Mouse (Mus musculus) limb, embryonic 10.5 days (tissue): ENCODE measurements around the gene Mfrp. TPM values are rescaled to one million over a fixed set of nuclear protein-coding genes. Genes with fewer than 3 reads are reported as not detected.

Experiments
- DNase-seq: peaks from one replicate; pipeline ENCODE4 v3.0.0-alpha.2; 2017; ENCODE audit warnings: low spot score
- H3K27ac ChIP-seq: fragments of 300-500 bp; sonication (generic); 2 replicates; pipeline ENCODE4 v1.5.1; 2016; ENCODE audit warnings: mild to moderate bottlenecking
- H3K27me3 ChIP-seq: fragments of 300-500 bp; sonication (generic); 2 replicates; pipeline ENCODE4 v1.6.1; 2016; ENCODE audit warnings: low read depth, mild to moderate bottlenecking; ENCODE audit not compliant: poor library complexity, severe bottlenecking
- H3K36me3 ChIP-seq: fragments of 300-500 bp; sonication (generic); 2 replicates; pipeline ENCODE4 v1.6.1; 2016; ENCODE audit warnings: mild to moderate bottlenecking, moderate library complexity
- H3K4me1 ChIP-seq: fragments of 300-500 bp; sonication (generic); 2 replicates; pipeline ENCODE4 v1.6.1; 2016
- H3K4me3 ChIP-seq: fragments of 300-500 bp; sonication (generic); 2 replicates; pipeline ENCODE4 v1.5.1; 2016; ENCODE audit warnings: mild to moderate bottlenecking, moderate library complexity
- H3K9me3 ChIP-seq: fragments of 300-500 bp; sonication (generic); replicated peaks from 2 replicates; pipeline ENCODE4 v1.6.1; 2016; ENCODE audit warnings: mild to moderate bottlenecking
- WGBS: fragments of 180-500 bp; shearing (Covaris S2); methylation state at CpG from one replicate; pipeline ENCODE4 v1.1.7; 2016; 5-methylcytosine and 5-hydroxymethylcytosine counted together
- polyA plus RNA-seq: library from polyadenylated mRNA; unstranded; fragments of >200 nt; fragmentation: Nextera tagmentation; extraction: Ambion mirVana; gene quantifications from 2 replicates; pipeline ENCODE4 v1.2.1, GENCODE M21; 2016

The Mfrp gene
- polyA plus RNA-seq = 0.13 and 0.14 TPM in 2 replicates

DNA sequence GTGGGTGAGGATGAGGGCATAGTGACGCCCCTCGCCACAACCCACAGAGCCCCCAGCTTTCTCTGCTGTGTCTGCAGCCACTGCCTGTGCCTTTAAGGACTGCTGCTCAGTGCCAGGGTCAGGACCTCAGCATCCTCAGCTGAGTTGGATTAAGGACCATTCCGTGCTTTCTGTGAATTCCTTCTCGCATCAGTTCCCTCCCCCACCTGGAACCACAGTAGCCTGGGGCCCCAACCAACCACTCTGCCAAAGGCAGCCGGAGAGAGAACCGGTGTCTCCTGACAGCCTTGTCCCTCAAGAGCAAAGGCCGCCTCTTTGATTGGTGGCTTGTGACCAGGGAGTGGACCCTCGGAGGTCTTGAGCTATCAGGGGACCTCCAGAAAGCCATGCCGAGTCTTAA lies at the start of gene Mfrp:
Mfrp (plus strand) TSS at position 240 of the 400 bp plus-strand sequence.
- Histone ChIP-seq H3K36me3 (peaks cover 53% of the 10 kb centered on the region), H3K4me3 (no peak within 1 kb of the TSS), H3K27ac (peak within 1 kb of the TSS; percentile 26; the same call in 1 of the 2 replicates), H3K4me1 (peaks cover 24% of the 10 kb centered on the region), H3K9me3 (no peaks in the 10 kb centered on the region), H3K27me3 (no peaks in the 10 kb centered on the region)
- WGBS = 62% methylated on average over 9 of the region's 9 CpGs
- no peak for DNase-seq

DNA sequence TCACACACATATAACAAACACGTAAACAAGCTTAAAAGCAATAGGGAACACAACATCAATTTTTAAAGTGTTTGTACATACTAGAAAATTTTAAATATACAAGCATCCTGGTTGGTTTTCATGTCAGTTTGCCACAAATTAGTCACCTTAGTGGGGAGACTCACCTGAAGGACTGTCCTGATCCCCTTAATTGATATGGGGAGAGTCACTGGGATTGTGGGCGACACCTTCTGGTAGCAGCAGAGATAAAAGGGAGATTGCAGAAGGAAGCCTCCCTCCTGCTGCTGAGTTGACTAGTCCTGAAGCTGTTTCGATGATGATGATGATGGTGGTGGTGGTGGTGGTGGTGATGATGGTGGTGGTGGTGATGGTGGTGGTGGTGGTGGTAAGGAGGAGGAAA lies 48.7 kb upstream of the Mfrp start:
- H3K36me3 ChIP-seq = no peaks in the 10 kb centered on the region
- H3K4me3 ChIP-seq = no peak overlapping the region
- H3K4me1 ChIP-seq = no peaks in the 10 kb centered on the region
- WGBS = 60% methylated on average over 3 of the region's 3 CpGs
- DNase-seq = no peak
- H3K9me3 ChIP-seq = no peaks in the 10 kb centered on the region
- peaks cover 15% of the 10 kb centered on the region; the same call in 1 of the 2 replicates for H3K27me3 ChIP-seq
- no peak overlapping the region for H3K27ac ChIP-seq

DNA sequence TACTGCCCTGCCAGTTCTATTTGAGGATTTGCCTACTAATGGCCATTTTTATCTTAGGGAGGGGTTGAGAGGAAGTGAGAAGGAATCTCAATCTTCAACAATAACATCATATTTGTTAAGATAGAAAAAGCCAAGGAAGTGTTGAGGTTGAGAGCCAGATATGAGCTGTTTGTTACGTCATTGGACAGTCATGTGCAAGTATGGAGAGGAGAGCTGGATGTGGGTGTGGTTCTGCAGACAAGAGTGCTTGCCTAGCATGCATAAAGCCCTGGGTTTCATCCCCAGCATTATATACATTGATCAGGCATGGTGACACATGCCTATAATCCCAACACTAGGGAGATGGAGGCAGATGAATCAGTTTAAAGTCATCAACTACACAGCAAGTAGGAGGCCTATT lies 47.6 kb upstream of the Mfrp start:
- DNase-seq = no peak
- Histone ChIP-seq H3K4me1 (no peaks in the 10 kb centered on the region), H3K36me3 (no peaks in the 10 kb centered on the region), H3K9me3 (no peaks in the 10 kb centered on the region), H3K4me3 (no peak overlapping the region), H3K27me3 (0 out of 2 replicates have a peak, but pooled peaks cover 4% of the 10 kb centered on the region), H3K27ac (no peak overlapping the region)
- WGBS = 76% methylated on average over 1 of the region's 1 CpGs

DNA sequence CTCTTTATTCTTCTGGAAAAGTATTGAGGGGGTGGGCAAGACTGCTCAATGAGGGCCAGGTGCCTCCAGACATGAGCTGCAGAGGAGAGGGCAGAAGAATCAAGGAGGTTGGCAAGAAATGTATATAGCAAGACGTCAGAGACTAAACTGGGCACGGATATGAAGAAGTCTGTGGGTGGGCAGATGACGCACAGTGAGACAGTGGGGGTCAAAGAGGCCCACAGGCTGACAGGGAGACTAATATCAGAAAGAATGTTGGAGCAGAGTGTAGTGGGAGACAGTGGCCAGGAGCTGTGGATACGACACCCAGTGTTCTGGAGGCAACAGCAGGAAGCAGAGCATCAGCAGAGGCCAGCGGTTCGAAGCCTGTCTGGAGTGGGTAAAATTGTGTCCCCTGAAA lies 42.9 kb upstream of the Mfrp start:
- Histone ChIP-seq H3K27ac (no peak overlapping the region), H3K9me3 (no peaks in the 10 kb centered on the region), H3K4me3 (no peak overlapping the region), H3K36me3 (no peaks in the 10 kb centered on the region), H3K27me3 (no peaks in the 10 kb centered on the region), H3K4me1 (no peaks in the 10 kb centered on the region)
- WGBS = 89% methylated on average over 6 of the region's 6 CpGs
- DNase-seq = no peak

DNA sequence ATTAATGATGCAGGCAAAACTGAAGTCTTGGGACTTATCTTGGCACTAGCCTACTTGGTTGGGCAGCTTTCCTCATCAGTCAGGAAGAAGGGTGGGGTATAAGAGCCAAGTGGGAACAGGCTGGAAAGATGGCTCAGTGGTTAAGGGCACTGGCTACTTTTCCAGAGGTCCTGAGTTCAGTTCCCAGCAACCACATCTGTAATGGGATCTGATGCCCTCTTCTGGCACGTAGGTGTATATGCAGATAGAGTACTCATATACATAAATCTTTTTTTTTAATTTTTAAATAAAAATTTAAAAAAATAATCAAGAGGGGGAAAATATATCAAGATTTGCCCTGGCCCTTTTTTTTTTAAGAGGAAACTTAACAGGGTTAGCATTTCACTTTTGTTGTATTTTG lies 36.4 kb upstream of the Mfrp start:
- Histone ChIP-seq H3K27ac (no peak overlapping the region), H3K27me3 (peaks cover 9% of the 10 kb centered on the region; the same call in 1 of the 2 replicates), H3K4me3 (no peak overlapping the region), H3K36me3 (no peaks in the 10 kb centered on the region), H3K9me3 (no peaks in the 10 kb centered on the region), H3K4me1 (peaks cover 19% of the 10 kb centered on the region)
- WGBS = 28% methylated on average over 1 of the region's 1 CpGs
- no peak for DNase-seq

DNA sequence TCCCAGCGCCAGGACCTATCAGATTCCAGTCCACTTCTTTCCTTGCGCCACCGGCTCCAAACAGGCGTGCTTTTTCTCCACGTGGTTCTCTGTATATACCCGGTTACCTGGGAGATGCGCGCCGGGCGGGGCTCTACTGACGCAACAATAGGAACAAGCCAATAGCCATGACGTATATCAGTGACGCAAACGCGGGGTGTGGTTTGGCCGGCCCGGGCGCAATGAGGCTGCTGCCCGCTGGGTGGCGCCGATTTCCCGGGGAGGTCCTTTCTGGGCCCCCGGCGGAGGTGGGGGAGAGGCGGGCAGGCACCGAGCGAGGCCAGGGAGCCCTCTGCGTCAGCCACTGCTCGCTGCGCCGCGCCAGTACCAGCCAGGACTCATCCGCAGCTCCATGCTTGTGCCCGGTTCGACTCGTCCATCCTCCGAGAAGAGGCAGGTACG lies 34.7 kb upstream of the Mfrp start, which contains the start of gene Usp2:
Usp2 (plus strand) TSS at position 237 of the 441 bp plus-strand sequence.
- H3K4me3 ChIP-seq = peak within 1 kb of the TSS; percentile 62
- WGBS = under 1% methylated on average over 38 of the region's 38 CpGs
- DNase-seq = peak; percentile 100
- peak within 1 kb of the TSS; percentile 72 for H3K27ac ChIP-seq
- H3K27me3 ChIP-seq = peaks cover 17% of the 10 kb centered on the region
- H3K36me3 ChIP-seq = no peaks in the 10 kb centered on the region
- H3K9me3 ChIP-seq = no peaks in the 10 kb centered on the region
- H3K4me1 ChIP-seq = peaks cover 34% of the 10 kb centered on the region

DNA sequence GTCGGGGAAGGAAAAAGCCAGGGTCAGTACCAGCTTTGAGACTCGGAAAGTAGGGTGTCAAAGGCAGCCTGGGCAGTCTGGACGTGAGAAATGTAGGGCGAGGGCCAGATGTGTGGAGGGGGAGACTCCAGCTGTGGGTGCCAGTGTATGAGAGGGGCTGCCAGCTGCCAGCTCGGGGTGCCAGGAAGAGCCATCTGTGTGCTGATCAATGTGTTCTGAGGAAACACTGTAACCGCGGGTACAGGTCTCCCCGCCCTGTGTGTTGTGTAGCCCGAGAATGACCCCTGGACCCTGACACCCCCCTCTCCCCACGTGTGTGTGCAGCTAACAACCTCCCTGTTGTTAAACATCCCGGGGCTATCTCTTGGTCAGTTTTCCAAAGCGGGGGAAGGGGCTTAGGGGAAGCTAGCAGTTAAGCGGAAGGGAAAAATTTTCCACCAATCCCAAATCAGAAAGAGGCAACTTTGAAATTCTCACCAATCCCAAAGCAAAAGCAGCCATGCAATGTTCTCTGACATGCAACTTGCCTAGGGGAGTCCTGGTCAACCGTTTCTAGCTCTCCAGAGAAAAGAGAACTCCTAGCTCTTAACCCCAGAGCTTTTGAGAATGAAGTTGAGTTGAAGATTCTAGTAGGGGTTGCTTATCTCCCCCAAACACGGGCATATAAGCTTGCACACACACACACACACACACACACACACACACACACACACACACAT lies 34.1 kb upstream of the Mfrp start:
- no peaks in the 10 kb centered on the region for H3K36me3 ChIP-seq
- peaks cover 17% of the 10 kb centered on the region for H3K27me3 ChIP-seq
- H3K27ac ChIP-seq = peak overlapping the region; percentile 72
- peaks cover 40% of the 10 kb centered on the region for H3K4me1 ChIP-seq
- WGBS = 9% methylated on average over 15 of the region's 15 CpGs
- DNase-seq = peak; percentile 45
- H3K4me3 ChIP-seq = peak overlapping the region; percentile 62
- no peaks in the 10 kb centered on the region for H3K9me3 ChIP-seq

DNA sequence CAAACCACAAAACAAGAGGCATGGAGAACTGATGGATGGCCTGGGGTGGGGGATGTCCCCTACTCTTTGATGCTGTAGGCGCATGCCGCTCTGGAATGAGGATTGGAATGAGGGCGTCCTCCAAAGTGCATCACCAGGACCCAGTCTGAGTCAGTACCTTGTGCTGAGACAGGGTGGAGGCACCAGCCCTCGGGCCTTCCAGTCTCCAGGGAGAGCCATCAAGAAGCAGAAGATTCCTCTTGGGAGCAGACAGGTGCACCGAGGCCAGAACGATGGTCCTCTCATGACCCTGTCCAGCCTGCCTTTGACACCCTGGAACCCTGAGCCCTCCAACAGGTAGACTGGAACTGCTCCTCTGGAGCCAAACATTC lies 33.6 kb upstream of the Mfrp start:
- Histone ChIP-seq H3K9me3 (no peaks in the 10 kb centered on the region), H3K4me3 (no peak overlapping the region), H3K27me3 (peaks cover 17% of the 10 kb centered on the region), H3K36me3 (no peaks in the 10 kb centered on the region), H3K4me1 (peaks cover 45% of the 10 kb centered on the region), H3K27ac (no peak overlapping the region)
- no peak for DNase-seq
- 65% methylated on average over 6 of the region's 6 CpGs for WGBS

DNA sequence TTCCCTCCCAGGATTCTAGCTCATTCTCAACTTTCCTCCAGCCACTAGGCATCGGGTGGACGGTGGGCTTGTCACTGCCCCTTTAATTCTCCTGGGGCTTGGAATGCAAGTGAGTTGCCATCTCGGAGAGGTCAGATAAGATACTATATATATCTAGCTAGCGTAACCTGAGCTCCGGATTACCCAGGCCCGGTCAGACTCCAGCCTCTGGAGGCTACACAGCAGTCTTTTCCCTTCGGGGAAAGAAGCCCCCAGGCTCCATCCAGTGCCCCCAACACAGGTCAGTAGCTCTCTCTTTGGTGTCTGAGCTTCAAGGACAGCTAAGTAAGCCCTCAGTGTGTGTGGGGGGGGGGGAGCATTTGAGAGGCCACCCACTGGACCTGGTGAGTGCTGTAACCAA lies 32.3 kb upstream of the Mfrp start:
- WGBS = 10% methylated on average over 7 of the region's 7 CpGs
- H3K27me3 ChIP-seq = peaks cover 22% of the 10 kb centered on the region
- no peak overlapping the region for H3K4me3 ChIP-seq
- H3K27ac ChIP-seq = no peak overlapping the region
- H3K36me3 ChIP-seq = no peaks in the 10 kb centered on the region
- H3K9me3 ChIP-seq = no peaks in the 10 kb centered on the region
- peaks cover 47% of the 10 kb centered on the region for H3K4me1 ChIP-seq
- DNase-seq = no peak

DNA sequence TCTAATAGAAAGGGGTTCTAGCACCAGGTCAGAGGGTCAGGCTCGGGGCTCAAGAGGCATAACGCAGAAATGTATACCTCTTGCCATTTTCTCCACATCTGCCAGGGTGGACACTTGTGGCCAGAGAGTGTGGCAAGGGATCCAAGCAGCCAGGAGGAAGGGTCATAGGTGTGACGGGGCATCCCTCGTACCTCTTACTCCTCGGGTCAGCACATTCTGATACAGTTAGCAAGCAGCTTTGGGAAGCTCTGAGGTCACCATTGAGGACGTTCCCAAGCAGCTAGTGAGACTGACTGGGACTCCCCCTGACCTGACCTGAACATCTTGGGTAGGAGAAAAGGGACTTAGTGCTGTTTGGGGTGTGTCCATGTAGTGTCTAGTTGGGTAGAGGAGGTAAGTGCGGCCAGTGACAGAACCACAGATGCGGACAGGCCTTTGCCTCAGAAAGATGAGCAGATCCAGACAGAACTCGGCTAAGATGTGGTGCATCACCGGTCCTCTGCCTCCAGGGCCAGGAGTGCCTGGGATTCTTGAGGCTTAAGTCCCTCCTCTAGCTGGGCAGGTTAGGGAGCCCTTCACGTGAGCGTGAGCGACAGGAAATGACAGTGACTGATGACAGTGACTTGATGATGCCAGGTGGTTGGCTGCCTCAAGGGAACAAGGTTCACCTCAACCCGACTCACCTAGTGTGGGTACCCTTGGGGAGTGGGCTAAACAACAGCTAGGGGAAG lies 31.3 kb upstream of the Mfrp start:
- Histone ChIP-seq H3K27ac (no peak overlapping the region), H3K4me1 (peaks cover 47% of the 10 kb centered on the region), H3K4me3 (no peak overlapping the region), H3K36me3 (no peaks in the 10 kb centered on the region), H3K9me3 (no peaks in the 10 kb centered on the region), H3K27me3 (peaks cover 23% of the 10 kb centered on the region)
- no peak for DNase-seq
- WGBS = 60% methylated on average over 14 of the region's 14 CpGs

DNA sequence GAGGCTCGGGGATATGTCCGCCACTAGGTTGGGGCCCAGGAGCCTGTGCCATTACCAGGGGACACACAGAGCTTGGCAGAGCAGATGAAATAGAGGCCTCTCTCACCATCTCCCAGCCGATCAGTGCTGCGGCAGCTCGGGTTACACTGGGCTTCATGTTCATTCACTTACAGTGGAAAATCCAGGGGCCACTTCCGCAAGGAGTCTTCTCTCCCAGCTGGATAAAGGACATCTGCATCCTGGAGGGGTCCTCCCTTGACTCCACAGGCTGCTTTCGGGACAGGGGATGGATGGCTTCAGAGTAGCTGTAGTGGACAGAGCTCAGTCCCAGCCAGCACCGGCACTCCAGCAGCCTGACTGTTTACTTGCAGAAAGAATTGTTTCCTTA lies 30.7 kb upstream of the Mfrp start:
- H3K4me3 ChIP-seq = no peak overlapping the region
- peaks cover 47% of the 10 kb centered on the region for H3K4me1 ChIP-seq

DNA sequence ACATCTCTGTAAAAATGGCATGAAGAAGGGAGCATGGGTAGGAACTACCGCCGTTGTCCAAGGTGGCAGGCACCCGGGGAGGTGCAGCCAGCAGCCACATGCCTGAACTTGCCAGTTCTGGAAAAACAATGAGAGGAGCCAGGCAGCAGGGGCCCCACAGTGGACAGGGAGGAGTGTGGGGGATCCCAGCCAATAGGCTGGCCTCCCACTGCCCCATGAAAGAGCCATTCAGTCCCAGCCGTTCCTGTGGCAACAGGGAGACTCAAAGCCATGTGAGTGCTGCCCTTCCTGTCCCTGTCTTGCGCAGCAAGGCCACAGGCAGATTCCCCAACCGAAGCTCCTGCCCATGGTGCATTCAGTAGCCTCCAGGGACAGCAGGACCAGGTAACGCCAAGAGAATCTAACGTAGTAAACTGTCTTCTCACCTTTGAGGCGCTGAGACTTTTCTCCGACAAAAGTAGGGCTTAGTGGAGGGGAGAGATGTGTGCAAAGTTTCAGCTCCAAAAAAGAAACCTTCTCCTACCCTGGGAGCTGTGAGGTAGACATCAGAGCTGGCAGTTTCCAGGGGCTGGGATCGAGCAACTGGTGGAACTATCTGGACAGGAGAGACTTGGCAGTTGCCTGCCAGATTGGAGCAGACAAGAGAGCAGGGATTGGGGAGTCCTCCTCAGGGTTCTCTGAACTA lies 29.5 kb upstream of the Mfrp start:
- DNase-seq = no peak
- Histone ChIP-seq H3K27ac (peak overlapping the region; percentile 42; the same call in 1 of the 2 replicates), H3K27me3 (peaks cover 36% of the 10 kb centered on the region), H3K36me3 (no peaks in the 10 kb centered on the region), H3K4me1 (peaks cover 45% of the 10 kb centered on the region), H3K9me3 (no peaks in the 10 kb centered on the region), H3K4me3 (no peak overlapping the region)
- 46% methylated on average over 11 of the region's 11 CpGs for WGBS

More for the DNA sequence above, 30.7 kb upstream of the Mfrp start:
- no peak overlapping the region for H3K27ac ChIP-seq
- H3K27me3 ChIP-seq = peaks cover 28% of the 10 kb centered on the region
- no peak for DNase-seq
- H3K36me3 ChIP-seq = no peaks in the 10 kb centered on the region
- 29% methylated on average over 8 of the region's 8 CpGs for WGBS
- no peaks in the 10 kb centered on the region for H3K9me3 ChIP-seq

DNA sequence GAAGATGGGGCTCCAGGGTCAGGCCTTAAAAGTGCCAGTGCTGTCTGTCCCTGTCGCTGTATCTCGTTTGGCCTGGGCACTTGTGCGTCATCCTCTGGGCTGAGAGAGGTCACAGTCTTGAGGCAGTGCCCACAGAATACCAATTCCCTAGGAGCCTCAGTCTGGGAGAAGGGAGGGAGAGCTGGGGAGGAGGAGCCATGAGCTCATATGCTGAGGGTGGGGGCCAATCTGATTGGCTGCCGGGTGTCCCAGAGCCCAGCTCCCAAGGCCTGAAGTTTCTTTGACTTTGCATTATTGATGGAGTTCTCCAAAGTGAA lies 29.0 kb upstream of the Mfrp start:
- DNase-seq = no peak
- Histone ChIP-seq H3K27ac (no peak overlapping the region; the same call in 1 of the 2 replicates), H3K27me3 (peaks cover 41% of the 10 kb centered on the region), H3K4me3 (no peak overlapping the region), H3K4me1 (peaks cover 40% of the 10 kb centered on the region), H3K9me3 (no peaks in the 10 kb centered on the region), H3K36me3 (no peaks in the 10 kb centered on the region)
- 35% methylated on average over 4 of the region's 4 CpGs for WGBS
